Mouse (Mus musculus): Measurements from ENCODE around the gene Cuedc1.

Gene Cuedc1

DNA sequence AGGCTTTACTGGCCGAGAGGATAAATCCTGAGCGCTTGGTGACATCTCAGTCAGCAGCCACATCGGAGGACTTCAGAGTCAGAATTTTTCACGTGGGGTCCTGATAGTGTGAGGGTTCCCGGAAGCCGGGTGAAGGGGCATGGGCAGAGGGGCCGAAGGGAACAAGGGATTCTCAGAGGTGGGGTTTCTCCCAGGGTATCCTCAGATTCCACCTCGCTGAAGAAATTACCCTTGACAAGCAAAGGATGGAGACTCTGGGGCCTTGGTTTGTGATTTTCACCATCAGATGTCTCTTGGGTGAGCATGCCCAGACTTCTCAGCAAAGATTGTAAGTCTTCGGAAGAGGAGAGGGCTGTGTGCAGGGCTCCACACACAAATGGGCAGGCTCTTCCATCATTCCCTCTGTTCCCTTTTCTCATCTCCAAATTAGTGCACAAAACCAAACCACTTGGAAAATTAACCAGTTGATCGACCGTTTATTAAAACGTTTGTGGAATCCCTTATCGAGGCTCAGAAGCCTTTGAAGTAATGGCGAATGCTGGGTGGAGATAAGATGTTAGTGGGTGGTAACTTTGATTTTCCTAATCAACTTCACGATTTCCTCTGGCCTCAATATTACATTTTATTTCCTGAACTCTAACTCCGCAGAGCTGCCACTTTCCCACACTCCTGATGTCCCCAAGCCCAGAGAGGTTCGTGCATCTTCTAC, at the start of gene Cuedc1:
Gene Cuedc1 (plus strand): TSS at position 38 of the 709 bp plus-strand sequence.
- TF ChIP-seq GATA4 (IDR thresholded peaks at IDR 0.05; ENCODE audit: insufficient replicate concordance, low read length) = no peak; the same call in 1 of the 2 replicates

DNA sequence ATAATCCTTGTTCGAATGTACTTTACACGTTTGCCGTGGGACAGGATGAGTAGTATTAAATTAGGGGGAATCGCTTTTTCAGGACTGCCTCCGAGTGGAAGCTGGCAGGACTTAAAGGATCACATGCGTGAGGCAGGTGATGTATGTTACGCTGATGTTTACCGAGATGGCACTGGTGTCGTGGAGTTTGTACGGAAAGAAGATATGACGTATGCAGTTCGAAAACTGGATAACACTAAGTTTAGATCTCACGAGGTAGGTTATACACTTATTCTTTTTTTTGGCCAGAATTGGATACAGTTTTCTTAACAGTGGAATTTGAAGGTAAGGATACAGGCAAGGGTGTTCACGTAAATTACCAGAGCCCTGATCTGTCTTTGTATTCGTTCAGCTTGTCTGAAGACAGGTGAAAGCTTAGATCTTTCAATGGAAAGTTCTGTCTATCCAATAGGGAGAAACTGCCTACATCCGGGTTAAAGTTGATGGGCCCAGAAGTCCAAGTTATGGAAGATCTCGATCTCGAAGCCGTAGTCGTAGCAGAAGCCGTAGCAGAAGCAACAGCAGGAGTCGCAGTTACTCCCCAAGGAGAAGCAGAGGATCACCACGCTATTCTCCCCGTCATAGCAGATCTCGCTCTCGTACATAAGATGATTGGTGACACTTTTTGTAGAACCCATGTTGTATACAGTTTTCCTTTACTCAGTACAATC, 48.7 kb upstream of the Cuedc1 start:
- TF ChIP-seq GATA4 (IDR thresholded peaks at IDR 0.05; ENCODE audit: insufficient replicate concordance, low read length) = no peak

- TF ChIP-seq GATA4 (IDR thresholded peaks at IDR 0.05; ENCODE audit: insufficient replicate concordance, low read length) = no peak
Observed at GRCm38 (mm10) chr11:88049732-88050131, 48.1 kb upstream of the Cuedc1 start.

- TF ChIP-seq GATA4 (IDR thresholded peaks at IDR 0.05; ENCODE audit: insufficient replicate concordance, low read length) = no peak
Observed at GRCm38 (mm10) chr11:88052638-88053037, 45.2 kb upstream of the Cuedc1 start.

- TF ChIP-seq GATA4 (IDR thresholded peaks at IDR 0.05; ENCODE audit: insufficient replicate concordance, low read length) = no peak
Observed at GRCm38 (mm10) chr11:88053821-88054220, 44.0 kb upstream of the Cuedc1 start.

- no peak for TF ChIP-seq GATA4 (IDR thresholded peaks at IDR 0.05; ENCODE audit: insufficient replicate concordance, low read length)
Observed at GRCm38 (mm10) chr11:88054589-88054988, 43.3 kb upstream of the Cuedc1 start.

GRCm38 (mm10) chr11:88055777-88056176, 42.1 kb upstream of the Cuedc1 start:
- TF ChIP-seq GATA4 (IDR thresholded peaks at IDR 0.05; ENCODE audit: insufficient replicate concordance, low read length) = no peak

DNA sequence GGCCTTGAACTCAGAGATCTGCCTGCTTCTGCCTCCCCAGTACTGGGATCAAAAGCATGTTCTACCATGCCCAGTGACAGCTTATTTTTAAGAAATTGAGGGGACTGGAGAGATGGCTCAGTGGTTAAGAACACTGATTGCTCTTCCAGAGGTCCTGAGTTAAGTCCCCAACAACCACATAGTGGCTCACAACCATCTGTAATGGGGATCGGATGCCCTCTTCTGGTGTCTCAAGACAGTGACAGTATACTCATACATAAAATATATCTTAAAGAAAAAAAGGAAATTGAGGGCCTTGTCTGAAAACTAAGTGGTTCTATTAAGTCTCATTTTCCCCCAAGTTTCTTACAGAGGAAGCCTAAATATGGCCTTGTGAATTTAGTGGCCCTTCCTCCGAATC, 40.1 kb upstream of the Cuedc1 start:
- no peak for TF ChIP-seq GATA4 (IDR thresholded peaks at IDR 0.05; ENCODE audit: insufficient replicate concordance, low read length)

GRCm38 (mm10) chr11:88059141-88059540, 38.7 kb upstream of the Cuedc1 start:
- no peak for TF ChIP-seq GATA4 (IDR thresholded peaks at IDR 0.05; ENCODE audit: insufficient replicate concordance, low read length)

GRCm38 (mm10) chr11:88061892-88062625, 35.8 kb upstream of the Cuedc1 start:
- TF ChIP-seq GATA4 (IDR thresholded peaks at IDR 0.05; ENCODE audit: insufficient replicate concordance, low read length) = no peak

DNA sequence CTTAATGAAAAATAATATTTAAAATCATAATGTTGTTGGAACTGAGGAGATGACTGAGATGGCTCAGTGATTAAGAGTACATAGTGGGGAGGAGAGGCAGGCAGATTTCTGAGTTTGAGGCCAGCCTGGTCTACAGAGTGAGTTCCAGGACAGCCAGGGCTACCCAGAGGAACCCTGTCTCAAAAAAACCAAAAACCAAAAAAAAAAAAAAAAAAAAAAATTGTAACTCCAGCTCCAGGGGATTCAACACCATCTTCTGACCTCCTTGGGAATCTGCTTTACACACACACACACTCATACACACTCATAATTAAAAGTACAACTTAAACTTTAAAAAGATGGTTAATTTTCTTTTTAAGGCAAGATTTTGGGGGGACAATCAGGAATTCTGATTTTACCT, 32.1 kb upstream of the Cuedc1 start:
- TF ChIP-seq GATA4 (IDR thresholded peaks at IDR 0.05; ENCODE audit: insufficient replicate concordance, low read length) = no peak

- TF ChIP-seq GATA4 (IDR thresholded peaks at IDR 0.05; ENCODE audit: insufficient replicate concordance, low read length) = no peak
Observed at GRCm38 (mm10) chr11:88067191-88067585, 30.7 kb upstream of the Cuedc1 start.

GRCm38 (mm10) chr11:88067586-88068410, 30.1 kb upstream of the Cuedc1 start, which contains the start of gene Vezf1:
Gene Vezf1 (plus strand): TSS chr11:88068279.
- TF ChIP-seq GATA4 (IDR thresholded peaks at IDR 0.05; ENCODE audit: insufficient replicate concordance, low read length) = no peak

DNA sequence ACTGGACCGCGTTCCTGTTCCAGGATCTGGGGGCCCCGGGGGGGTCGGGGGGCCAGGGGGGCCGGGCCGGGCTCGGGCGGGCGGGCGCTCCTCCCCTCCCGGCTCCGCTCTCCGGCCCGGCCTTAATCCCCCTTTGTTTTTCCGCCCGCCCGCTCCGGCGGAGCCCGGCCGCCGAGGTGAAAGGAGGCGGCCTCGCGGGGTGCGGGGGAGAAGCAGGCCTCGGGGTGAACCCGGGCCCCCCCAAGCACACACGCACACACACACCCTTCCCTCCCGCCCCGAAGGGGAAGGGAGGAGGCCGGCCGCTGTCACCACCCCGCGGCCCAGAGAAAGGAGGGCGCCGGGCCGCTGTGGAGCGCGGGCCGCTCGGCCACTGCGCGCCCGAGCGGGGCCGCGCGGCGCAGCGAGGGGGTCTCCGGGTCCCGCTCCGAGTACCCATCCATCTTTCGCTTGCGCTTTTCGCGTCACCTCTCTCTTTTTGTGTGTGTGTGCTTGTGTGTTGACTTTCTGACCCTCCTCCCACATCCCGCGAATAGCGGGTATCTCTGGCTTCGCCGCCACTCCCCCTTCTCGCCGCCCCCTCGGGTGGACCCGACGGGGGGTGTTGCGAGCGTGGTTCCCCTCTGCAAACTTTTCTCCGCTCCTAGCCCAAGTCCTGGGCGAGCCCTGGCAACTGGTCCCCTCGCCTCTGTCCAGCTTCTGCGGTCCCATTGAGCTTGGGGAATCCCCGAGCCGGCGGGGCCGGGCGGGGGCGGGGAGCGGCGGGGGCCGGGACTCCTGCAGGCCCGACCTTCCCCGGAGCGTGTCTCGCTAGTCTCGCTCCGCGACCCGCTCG, 29.2 kb upstream of the Cuedc1 start:
- no peak for TF ChIP-seq GATA4 (IDR thresholded peaks at IDR 0.05; ENCODE audit: insufficient replicate concordance, low read length)

Measured in liver, adult (tissue).